9 mouse cellular contexts compared by ENCODE assay signal in the genomic region with DNA sequence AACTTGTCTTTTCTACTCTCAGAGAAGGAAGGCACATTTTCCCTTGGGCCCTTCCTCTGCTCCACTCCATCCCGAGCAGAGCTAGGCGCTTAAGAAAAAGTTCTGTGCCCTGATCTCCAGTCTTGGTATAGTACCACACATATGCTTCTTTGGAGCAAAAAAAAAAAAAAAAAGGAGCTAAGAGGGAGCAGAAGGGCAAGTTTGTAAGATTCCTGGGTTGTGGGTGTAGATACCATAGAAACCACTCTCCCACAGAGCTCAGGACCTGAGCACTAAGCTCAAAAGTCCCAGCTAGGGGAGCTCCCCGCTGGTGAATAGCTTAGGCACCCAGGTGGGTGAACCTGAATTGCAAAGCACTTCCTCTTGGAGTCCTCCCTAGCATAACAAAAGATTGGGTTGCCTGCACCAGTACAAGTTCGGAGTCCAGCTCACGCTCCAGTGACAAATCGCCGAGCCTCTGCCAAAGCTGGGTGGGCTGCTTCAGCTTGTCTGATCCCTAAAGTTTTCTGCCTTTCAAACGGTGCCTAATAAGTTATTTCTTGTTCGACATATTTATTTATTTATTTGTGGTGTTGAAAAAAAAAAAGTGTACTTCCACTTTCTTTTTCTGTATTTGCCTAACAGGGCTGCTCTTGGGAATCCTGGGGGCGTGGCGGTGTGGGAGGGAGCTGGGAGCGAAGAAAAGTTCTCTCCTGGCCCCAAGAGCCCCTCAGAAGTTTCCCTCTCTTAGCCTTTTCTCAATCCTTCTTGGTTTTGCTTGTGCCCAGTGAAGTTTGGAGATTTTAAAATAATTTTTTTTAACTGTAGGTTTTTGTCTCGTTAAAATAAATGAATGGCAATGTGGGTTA. TPM values are rescaled to one million over a fixed set of nuclear protein-coding genes. Genes with fewer than 3 reads are reported as not detected.
DNase-seq lines count a peak whose midpoint lies in the region; ATAC-seq and TF ChIP-seq lines count a peak whose summit lies in the region.
"Had no signal": no experiment of that assay in that cellular context is flagged by ENCODE, and none has a peak within 500 bp of the region (broad histone marks: within the 10 kb centered on the region; RNA-seq: fewer than 3 reads in every experiment).

No protein-coding gene starts in this region.

- 0 out of 2 replicates have a peak, but pooled peaks have one; percentile 6 for ATAC-seq in embryonic facial prominence, embryonic 11.5 days (replicated peaks; ENCODE audit: insufficient number of reproducible peaks, low FRiP score, low TSS enrichment, low read depth)
- no peak for ATAC-seq in intestine, embryonic 14.5 days (replicated peaks; ENCODE audit: low FRiP score, low TSS enrichment, low read depth)
- 0 out of 2 replicates have a peak, but pooled peaks have one; percentile 25 for ATAC-seq in lung, postnatal 0 days

- H3K4me3 ChIP-seq in layer of hippocampus, adult 2 months = peak overlapping the region; percentile 74
- H3K4me3 ChIP-seq in embryonic facial prominence, embryonic 11.5 days (ENCODE audit: low read depth, low read length) = peak overlapping the region; percentile 40; the same call in 1 of the 2 replicates
- H3K4me3 ChIP-seq in intestine, embryonic 14.5 days (ENCODE audit: low read depth, low read length) = peak overlapping the region; percentile 46
- peak overlapping the region; percentile 35 for H3K4me3 ChIP-seq in lung, postnatal 0 days (ENCODE audit: low read depth, low read length)

- peaks cover 29% of the 10 kb centered on the region for H3K27me3 ChIP-seq in embryonic facial prominence, embryonic 11.5 days (ENCODE audit: control insufficient read depth, insufficient read depth, low read length)
- peaks cover 35% of the 10 kb centered on the region for H3K27me3 ChIP-seq in intestine, embryonic 14.5 days (replicated peaks; ENCODE audit: control insufficient read depth, insufficient read depth, low read length)
- H3K27me3 ChIP-seq in lung, postnatal 0 days (replicated peaks; ENCODE audit: insufficient read depth, low read length) = peaks cover 27% of the 10 kb centered on the region

- TF ChIP-seq CTCF in layer of hippocampus, adult 2 months (conservative IDR thresholded peaks at IDR 0.05) = no peak
- TF ChIP-seq CTCF in lung, postnatal 0 days (IDR thresholded peaks at IDR 0.05) = no peak

- 6% methylated on average over 13 of the region's 13 CpGs for WGBS in embryonic facial prominence, embryonic 11.5 days
- 12% methylated on average over 13 of the region's 13 CpGs for WGBS in intestine, embryonic 14.5 days
- WGBS in lung, postnatal 0 days = 15% methylated on average over 13 of the region's 13 CpGs

- no peaks in the 10 kb centered on the region for H3K9me3 ChIP-seq in embryonic facial prominence, embryonic 11.5 days (replicated peaks; ENCODE audit: control insufficient read depth, low read length)
- H3K9me3 ChIP-seq in intestine, embryonic 14.5 days (ENCODE audit: control insufficient read depth, low read length) = no peaks in the 10 kb centered on the region
- H3K9me3 ChIP-seq in lung, postnatal 0 days (ENCODE audit: low read length) = no peaks in the 10 kb centered on the region

- peak overlapping the region; percentile 14; the same call in 1 of the 2 replicates for H3K27ac ChIP-seq in layer of hippocampus, adult 2 months
- no peak overlapping the region for H3K27ac ChIP-seq in embryonic facial prominence, embryonic 11.5 days (replicated peaks; ENCODE audit: low read depth, low read length)
- no peak overlapping the region for H3K27ac ChIP-seq in intestine, embryonic 14.5 days (ENCODE audit: low read depth)
- H3K27ac ChIP-seq in lung, postnatal 0 days (ENCODE audit: low read length) = no peak overlapping the region

- H3K36me3 ChIP-seq in embryonic facial prominence, embryonic 11.5 days (replicated peaks; ENCODE audit: control insufficient read depth, insufficient read depth, low read depth, low read length) = no peaks in the 10 kb centered on the region
- H3K36me3 ChIP-seq in intestine, embryonic 14.5 days (ENCODE audit: control insufficient read depth, insufficient read depth, low read length) = no peaks in the 10 kb centered on the region
- H3K36me3 ChIP-seq in lung, postnatal 0 days (ENCODE audit: insufficient read depth, low read length) = no peaks in the 10 kb centered on the region

- TF ChIP-seq EP300 in lung, postnatal 0 days (IDR thresholded peaks at IDR 0.05) = no peak

- peaks cover 4% of the 10 kb centered on the region for H3K4me1 ChIP-seq in embryonic facial prominence, embryonic 11.5 days (ENCODE audit: control insufficient read depth, insufficient read depth, low read length)
- H3K4me1 ChIP-seq in intestine, embryonic 14.5 days (replicated peaks; ENCODE audit: control insufficient read depth, insufficient read depth, low read length) = peaks cover 10% of the 10 kb centered on the region; the same call in 1 of the 2 replicates
- peaks cover 20% of the 10 kb centered on the region for H3K4me1 ChIP-seq in lung, postnatal 0 days (ENCODE audit: insufficient read depth, low read depth, low read length)

- H3K9ac ChIP-seq in embryonic facial prominence, embryonic 11.5 days (replicated peaks; ENCODE audit: low read length) = no peak overlapping the region
- no peak overlapping the region for H3K9ac ChIP-seq in intestine, embryonic 14.5 days (ENCODE audit: low read length)
- H3K9ac ChIP-seq in lung, postnatal 0 days (replicated peaks; ENCODE audit: low read depth) = no peak overlapping the region; the same call in 1 of the 2 replicates

- no peak for DNase-seq in layer of hippocampus, adult 2 months (ENCODE audit: low spot score in 2 of 2)
- DNase-seq in layer of hippocampus, postnatal 10 days (ENCODE audit: low spot score in 2 of 2) = no peak
- DNase-seq in embryonic facial prominence, embryonic 11.5 days (ENCODE audit: low spot score) = peak; percentile 22
- DNase-seq in intestine, embryonic 14.5 days (ENCODE audit: low spot score) = peak; percentile 62
- peak; percentile 37 for DNase-seq in lung, postnatal 0 days (ENCODE audit: low spot score)
- DNase-seq in MN1 (ENCODE audit: low spot score) = no peak
- no peak for DNase-seq in right cerebral cortex, postnatal 14 days
- DNase-seq in layer of hippocampus, adult 9-10 months (ENCODE audit: low spot score) = no peak

- peak overlapping the region; percentile 93 for H3K4me2 ChIP-seq in embryonic facial prominence, embryonic 11.5 days (ENCODE audit: low read depth, low read length)
- peak overlapping the region; percentile 85 for H3K4me2 ChIP-seq in intestine, embryonic 14.5 days (ENCODE audit: low read length)
- H3K4me2 ChIP-seq in lung, postnatal 0 days (replicated peaks; ENCODE audit: low read depth, low read length) = peak overlapping the region; percentile 59

RNA-seq across cellular contexts. Expression of gene Sstr1, which starts 2.9 kb away (rescaled TPM):
- total RNA-seq in layer of hippocampus, adult 2 months (2021) = 10 to 100 TPM; 17.6 to 24.4 TPM
- 10 to 100 TPM; 45.5 to 48.6 TPM for total RNA-seq in layer of hippocampus, postnatal 10 days (2021)
- 1.6 and 1.7 TPM in 2 replicates for polyA plus RNA-seq in embryonic facial prominence, embryonic 11.5 days (2014; fragmentation: Nextera tagmentation; extraction: Ambion mirVana)
- 0.69 and 0.83 TPM in 2 replicates for polyA plus RNA-seq in intestine, embryonic 14.5 days (2014; fragmentation: Nextera tagmentation; extraction: Ambion mirVana)
- polyA plus RNA-seq in lung, postnatal 0 days (2015; fragmentation: Nextera tagmentation; extraction: Ambion mirVana) = 0.11 TPM in 1 of 2 replicates, not detected in the other
- total RNA-seq: neutrophil, adult 5-6 weeks had no signal

RNA-seq across cellular contexts. Expression of gene Clec14a, which starts 54.6 kb away (rescaled TPM):
- total RNA-seq in layer of hippocampus, adult 2 months (2021) = 1 to 10 TPM; 2.7 to 3.3 TPM
- 1 to 10 TPM; 3.3 to 4.1 TPM for total RNA-seq in layer of hippocampus, postnatal 10 days (2021)
- polyA plus RNA-seq in embryonic facial prominence, embryonic 11.5 days (2014; fragmentation: Nextera tagmentation; extraction: Ambion mirVana) = 5.5 and 6.4 TPM in 2 replicates
- polyA plus RNA-seq in intestine, embryonic 14.5 days (2014; fragmentation: Nextera tagmentation; extraction: Ambion mirVana) = 8.6 and 9.1 TPM in 2 replicates
- polyA plus RNA-seq in lung, postnatal 0 days (2015; fragmentation: Nextera tagmentation; extraction: Ambion mirVana) = 80.9 and 83.5 TPM in 2 replicates

Comparison
In these comparisons a context has a peak if more than half of its experiments do, and no peak if none do; other contexts are left out.
1. DNase-seq: peak in embryonic facial prominence, embryonic 11.5 days (single experiment), intestine, embryonic 14.5 days (single experiment) and lung, postnatal 0 days (single experiment); none in layer of hippocampus, adult 2 months (0 of 2), layer of hippocampus, postnatal 10 days (0 of 2), MN1 (single experiment), right cerebral cortex, postnatal 14 days (single experiment) and layer of hippocampus, adult 9-10 months (single experiment).
2. Peak in every context shown above with its lines, with median percentiles within 50 percentile points of each other: H3K4me3 ChIP-seq and H3K4me2 ChIP-seq.